Mouse (Mus musculus) left cerebral cortex, adult 2 months (tissue): ENCODE data around the gene Ralgapb. TPM values are rescaled to one million over a fixed set of nuclear protein-coding genes. Genes with fewer than 3 reads are reported as not detected.

Source experiments
- DNase-seq, 2 experiments: peaks; one replicate each; pipeline ENCODE4 v3.0.0; 2021 to 2022; ENCODE audit warnings: low spot score in 2 of 2, mixed read lengths in 1 of 2; ENCODE audit errors: extremely low spot score in 1 of 2
- H3K27ac ChIP-seq: fragments of 200-600 bp; 2 replicates; pipeline ENCODE4 v1.8.1; 2022
- H3K4me3 ChIP-seq: fragments of 200-600 bp; 2 replicates; pipeline ENCODE4 v1.8.1; 2022
- CTCF ChIP-seq: fragments of 200-600 bp; IDR thresholded peaks from 2 replicates; pipeline ENCODE4 v1.8.1; 2022; ENCODE audit warnings: antibody characterized with exemption, mild to moderate bottlenecking, moderate library complexity
- intact Hi-C: fragments of 180-260 bp; cut with DNase I; formaldehyde crosslinking; loops from one replicate; pipeline ENCODE4 v1.15.1; 2025
- total RNA-seq, 2 experiments: library from RNA; stranded (reverse); gene quantifications; 2 replicates each; pipeline ENCODE4 v1.2.3; 2021

Gene Ralgapb
- total RNA-seq, 2 experiments from 2014 or later: 114 to 115 TPM

DNA sequence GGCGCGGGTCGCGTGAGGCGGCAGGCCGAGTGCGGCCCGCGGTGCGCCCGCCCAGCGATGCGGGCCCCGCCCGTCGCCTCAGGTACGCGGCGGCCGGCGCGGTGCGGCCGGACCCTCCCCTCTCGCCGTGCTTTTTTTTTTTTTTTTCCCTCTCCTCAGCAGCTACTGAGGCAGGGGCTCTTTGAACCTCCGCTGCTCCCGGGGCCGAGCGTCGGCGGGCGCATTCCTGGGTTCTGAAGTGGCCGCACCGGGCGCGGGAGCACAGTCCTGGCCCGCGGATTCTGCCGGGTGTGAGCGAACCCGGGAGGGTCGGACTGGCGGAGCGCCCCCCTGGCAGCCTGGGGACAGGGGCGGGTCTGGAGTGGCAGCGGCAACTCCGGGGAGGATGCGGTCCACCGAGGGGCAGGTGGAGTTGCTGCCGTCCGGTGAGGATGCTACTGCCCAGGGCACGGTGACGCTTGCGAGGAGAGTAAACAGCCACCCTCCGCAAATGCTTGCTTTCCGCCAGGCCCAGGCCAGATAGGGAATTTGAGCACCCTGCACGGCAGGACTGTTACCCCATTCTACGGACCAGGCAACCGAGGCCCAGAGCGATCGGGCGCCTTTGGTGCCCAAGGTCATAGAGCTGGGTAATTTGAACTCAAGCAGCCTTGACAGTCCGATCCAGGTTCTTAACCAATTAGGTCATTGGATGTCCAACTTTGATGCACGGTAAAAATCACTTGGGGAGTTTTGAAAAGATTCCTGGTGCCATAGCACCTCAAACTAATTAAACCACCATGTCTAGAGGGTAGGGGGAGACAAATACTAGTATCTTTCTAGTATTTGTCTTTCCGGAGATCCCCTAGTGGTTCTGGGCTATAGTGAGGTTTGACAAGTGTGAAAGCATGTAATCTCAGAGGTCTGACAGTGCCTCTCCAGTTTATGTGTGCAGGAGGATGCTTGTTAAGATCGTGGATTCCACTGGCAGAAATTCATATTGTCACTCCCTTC lies 670 bp downstream of the Ralgapb start:
- intact Hi-C loops: no loop called here
- DNase-seq: peak; percentile 30 to 42
- H3K4me3 ChIP-seq: peak overlapping the region; percentile 96
- TF ChIP-seq CTCF: peak; percentile 11; the same call in 1 of the 2 replicates
- H3K27ac ChIP-seq: peak overlapping the region; percentile 88

DNA sequence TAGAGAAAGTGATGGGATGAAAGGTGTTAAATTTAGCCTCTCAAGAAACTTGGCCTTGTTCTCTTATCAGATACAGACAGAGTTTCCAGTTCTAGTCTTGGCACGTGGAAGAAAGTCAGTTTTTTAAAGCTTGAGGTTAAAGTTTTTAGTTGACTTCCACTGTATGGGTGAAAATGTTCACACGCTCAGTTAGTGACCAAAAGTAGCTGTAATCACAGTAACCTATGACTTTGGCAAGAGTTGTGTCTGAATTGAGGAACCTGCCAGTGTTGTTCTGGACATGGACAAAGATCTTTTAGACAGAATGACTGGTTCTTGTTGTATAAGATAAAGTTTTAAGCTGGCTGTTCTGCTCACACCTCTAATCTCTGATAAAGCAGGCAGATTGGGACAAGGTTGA lies 3.6 kb downstream of the Ralgapb start:
- H3K27ac ChIP-seq: no peak overlapping the region
- H3K4me3 ChIP-seq: no peak overlapping the region
- intact Hi-C loops: no loop called here
- TF ChIP-seq CTCF: no peak
- DNase-seq: no peak

DNA sequence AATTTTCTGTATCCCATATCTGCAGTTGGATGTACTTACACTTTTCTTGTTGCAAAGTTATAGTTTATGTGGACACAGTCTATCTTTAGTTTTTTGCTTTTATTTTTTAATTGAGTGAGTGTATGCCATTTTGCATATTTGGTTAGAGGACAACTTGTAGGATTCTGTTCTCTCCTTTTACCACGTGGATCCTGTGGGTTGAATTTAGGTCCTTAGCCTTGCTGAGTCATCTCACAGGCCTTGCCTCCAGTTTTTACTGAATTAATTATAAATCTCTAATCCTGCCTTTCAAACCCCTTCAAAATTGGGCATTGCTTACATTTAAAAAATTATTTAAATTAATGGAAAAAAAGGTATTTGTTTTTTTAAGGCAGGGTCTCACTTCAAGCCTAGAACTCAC lies 6.2 kb downstream of the Ralgapb start:
- intact Hi-C loops: no loop called here
- Histone ChIP-seq H3K4me3 (no peak overlapping the region), H3K27ac (no peak overlapping the region)
- no peak for TF ChIP-seq CTCF
- no peak for DNase-seq

DNA sequence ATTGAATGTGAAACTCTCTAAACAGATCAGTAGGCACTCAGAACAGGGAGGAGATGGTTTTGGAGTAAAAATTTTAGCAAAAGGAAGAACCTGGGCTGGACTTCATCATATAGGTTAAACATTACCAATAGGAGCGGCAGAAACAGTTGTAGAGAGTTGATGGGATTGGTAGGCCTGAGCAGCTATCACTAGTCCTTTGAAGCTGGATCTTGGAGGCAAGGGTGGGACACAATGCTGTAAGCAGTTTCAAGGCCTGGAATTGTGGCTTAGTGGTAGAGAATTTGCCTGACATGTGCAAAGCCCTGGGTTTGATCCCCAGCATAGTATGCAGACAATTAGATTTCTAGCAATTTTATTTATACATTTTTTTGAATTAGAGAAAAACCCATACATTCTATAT lies 9.0 kb downstream of the Ralgapb start:
- DNase-seq: no peak
- TF ChIP-seq CTCF: no peak
- intact Hi-C loops: no loop called here
- Histone ChIP-seq H3K27ac (no peak overlapping the region), H3K4me3 (no peak overlapping the region)

DNA sequence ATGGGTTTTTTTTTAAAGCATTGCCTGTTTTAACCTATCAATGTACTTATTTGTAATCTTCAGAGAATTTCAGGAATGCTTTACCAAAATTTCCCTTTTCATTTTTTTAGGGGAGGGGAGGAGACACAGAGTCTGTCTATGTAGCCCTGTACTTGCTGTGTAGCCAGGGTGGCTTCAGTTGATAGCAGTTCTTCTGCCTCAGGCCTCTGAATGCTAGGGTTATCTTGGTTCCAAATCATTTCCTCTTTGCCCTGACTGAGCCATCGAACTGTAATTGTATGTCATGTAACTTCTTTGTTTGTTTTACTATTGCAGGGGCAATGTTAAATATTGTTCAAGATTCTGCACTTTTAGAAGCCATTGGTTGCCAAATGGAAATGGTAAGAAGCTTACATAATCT lies 36.2 kb downstream of the Ralgapb start:
- no peak overlapping the region for H3K27ac ChIP-seq

DNA sequence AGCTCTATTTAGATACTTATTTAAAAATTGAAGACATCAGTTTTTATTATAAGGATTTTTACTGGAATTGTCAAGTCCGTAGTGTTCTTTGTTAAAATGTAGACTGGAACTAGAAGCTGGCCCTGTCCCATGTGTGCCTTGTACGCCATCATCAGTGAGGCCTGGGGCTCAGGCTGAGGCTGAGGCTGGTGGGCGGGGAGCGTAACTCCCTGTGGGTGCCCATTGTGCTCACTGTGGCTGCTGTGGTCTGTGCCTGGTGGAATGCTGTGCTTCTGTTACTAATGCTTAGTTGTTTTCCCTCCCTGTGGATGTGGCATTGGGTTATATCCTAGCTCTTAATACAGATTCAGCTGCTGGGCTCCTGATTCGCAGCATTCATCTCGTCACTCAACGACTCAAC lies 40.2 kb downstream of the Ralgapb start:
- no peak for TF ChIP-seq CTCF
- intact Hi-C loops: no loop called here
- DNase-seq: no peak
- H3K27ac ChIP-seq: no peak overlapping the region
- no peak overlapping the region for H3K4me3 ChIP-seq

More for the DNA sequence above, 36.2 kb downstream of the Ralgapb start:
- no peak for DNase-seq
- no peak overlapping the region for H3K4me3 ChIP-seq
- intact Hi-C loops: no loop called here
- no peak for TF ChIP-seq CTCF

DNA sequence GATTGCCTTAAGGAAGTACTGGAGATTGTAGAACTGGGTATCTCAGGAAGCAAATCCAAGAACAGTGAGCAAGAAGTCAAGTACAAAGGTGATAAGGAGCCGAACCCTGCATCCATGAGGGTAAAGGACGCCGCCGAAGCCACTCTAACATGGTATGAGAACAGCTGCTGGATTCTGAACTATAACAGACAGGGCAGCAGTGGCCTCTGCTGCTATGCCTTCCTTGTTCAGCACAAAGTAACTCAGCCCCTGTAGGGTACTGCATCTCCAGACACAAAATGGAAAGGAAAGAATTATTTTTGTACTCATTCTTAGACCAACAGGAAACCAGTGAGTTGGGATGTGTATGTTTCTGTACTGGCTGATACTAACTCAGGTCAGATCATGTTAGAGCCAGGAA lies 46.8 kb downstream of the Ralgapb start:
- DNase-seq: no peak
- H3K27ac ChIP-seq: no peak overlapping the region
- no peak for TF ChIP-seq CTCF
- intact Hi-C loops: no loop called here
- H3K4me3 ChIP-seq: no peak overlapping the region

DNA sequence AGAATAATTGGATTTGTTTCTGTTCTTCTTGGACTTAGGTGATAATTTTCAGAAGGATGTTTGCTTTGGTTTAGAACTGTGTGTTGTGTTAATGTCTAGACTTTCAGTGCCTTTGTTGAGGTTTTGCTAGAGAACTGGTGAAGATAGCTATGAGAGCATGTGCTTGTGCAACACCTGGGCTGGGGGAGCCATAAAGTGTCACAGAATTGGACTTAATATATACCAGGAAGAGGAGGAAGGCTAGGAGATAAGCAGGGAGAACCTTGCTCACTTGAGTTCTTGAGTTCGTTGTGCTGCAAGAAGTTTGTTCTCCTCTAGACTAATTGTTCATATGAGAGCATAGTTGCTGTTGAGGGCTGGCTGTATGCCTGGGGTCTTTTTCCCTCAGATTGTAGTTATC lies 48.0 kb downstream of the Ralgapb start:
- Histone ChIP-seq H3K4me3 (no peak overlapping the region), H3K27ac (no peak overlapping the region)
- TF ChIP-seq CTCF: no peak
- no peak for DNase-seq
- intact Hi-C loops: no loop called here

DNA sequence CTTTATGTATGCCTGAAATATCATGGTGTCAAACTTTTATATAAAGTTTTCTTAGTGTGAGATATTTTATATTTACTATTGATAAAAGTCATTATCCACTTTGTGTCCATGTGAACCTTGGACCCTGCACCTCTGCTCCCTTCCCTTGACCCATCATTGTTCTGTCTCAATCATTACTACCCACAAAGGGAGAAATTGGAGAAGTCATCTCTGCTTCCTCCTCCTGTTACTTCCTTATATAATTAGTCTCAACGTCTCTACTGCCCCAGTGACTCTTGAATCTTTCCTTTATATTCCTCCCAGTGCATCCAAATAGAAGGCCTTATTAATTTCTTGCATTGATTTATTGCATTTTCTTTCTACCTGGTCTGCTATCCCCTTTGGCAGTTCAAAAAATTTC lies 52.8 kb downstream of the Ralgapb start:
- Histone ChIP-seq H3K4me3 (no peak overlapping the region), H3K27ac (no peak overlapping the region)
- no peak for TF ChIP-seq CTCF
- no peak for DNase-seq
- intact Hi-C loops: no loop called here

DNA sequence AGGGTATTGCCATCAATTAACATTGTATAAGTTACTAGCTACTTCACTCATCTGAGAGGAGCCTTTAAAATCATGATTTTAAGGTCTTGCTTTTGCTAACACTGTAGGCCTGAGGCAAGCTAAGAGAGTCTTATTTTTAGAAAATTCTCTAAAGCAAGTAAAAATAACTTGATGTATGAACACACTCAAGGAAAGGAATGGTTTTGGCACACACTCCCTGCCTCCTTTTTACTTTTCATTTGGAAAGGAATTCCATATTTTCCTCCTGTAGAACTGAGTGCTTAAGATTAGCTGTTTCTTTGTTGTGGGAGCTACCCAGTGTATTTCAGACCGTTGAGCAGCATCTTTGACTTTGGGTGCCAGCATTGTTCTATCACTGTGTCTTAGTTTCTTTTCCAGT lies 64.5 kb downstream of the Ralgapb start:
- DNase-seq: no peak
- intact Hi-C loops: no loop called here
- H3K4me3 ChIP-seq: no peak overlapping the region
- TF ChIP-seq CTCF: no peak
- peak overlapping the region; percentile 0; the same call in 1 of the 2 replicates for H3K27ac ChIP-seq

DNA sequence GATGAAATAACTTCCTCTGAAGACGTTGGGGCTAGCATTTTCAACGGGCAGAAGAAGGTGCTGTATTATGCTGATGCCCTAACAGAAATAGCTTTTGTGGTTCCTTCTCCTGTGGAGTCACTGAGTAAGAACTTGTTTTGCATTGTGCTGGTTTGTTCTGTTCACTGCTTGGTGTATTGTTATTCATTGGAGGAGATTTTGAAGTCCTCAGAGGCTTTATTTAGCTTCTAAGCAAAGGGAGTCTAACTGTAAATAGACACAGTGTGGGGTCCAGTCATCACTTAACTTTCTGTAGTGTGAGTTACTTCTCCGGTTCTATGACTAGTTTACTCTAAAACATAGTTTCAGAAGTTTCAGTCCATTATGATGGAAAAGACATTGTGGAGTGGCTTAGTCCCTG lies 68.0 kb downstream of the Ralgapb start:
- intact Hi-C loops: no loop called here
- H3K27ac ChIP-seq: no peak overlapping the region
- DNase-seq: no peak
- H3K4me3 ChIP-seq: no peak overlapping the region
- no peak for TF ChIP-seq CTCF

DNA sequence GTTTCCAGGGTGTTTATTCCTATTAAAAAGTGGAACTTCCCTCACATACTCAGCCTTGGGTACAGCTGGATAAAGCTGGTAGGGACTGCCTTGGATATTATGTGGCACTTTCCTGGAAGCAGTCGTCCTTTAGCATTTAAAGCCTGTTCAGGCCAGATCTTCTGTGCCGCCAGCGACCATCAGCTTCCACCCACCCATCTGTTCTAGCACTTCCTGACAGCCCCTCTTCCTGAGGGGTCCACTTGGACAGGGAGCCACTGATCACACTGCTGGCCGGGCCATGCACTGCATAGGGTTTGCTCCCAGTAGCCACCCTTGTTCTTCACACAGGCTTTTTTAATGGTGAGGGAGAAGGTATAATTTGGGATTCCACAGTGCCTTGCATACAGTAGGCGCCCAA lies 88.8 kb downstream of the Ralgapb start:
- DNase-seq: no peak
- H3K4me3 ChIP-seq: no peak overlapping the region
- intact Hi-C loops: no loop called here
- TF ChIP-seq CTCF: no peak
- H3K27ac ChIP-seq: no peak overlapping the region
